Mouse (Mus musculus): ENCODE measurements at regions not wholly inside any gene's neighbourhood (a gene's known extent, or its start where the extent isn't known, plus 50 kb on each side); places are given as distances from the start of the nearest gene placed in this dataset.
A peak's percentile ranks its signal among the peaks of the same experiment; 100 is the strongest.

- Histone ChIP-seq H3K9ac (no peak overlapping the region), H3K4me1 (replicated peaks) (no peaks in the 10 kb centered on the region), H3K36me3 (no peaks in the 10 kb centered on the region), H3K27me3 (no peaks in the 10 kb centered on the region), H3K9me3 (no peaks in the 10 kb centered on the region; the same call in 1 of the 2 replicates), H3K27ac (replicated peaks) (no peak overlapping the region), H3K4me3 (no peak overlapping the region), H3K4me2 (no peak overlapping the region)
- WGBS = 88% methylated on average over 3 of the region's 3 CpGs
- ATAC-seq (ENCODE audit: low read depth) = no peak
These were observed 247.5 kb downstream of the Rplp1 start for GRCm38 (mm10) chr9:61666761-61667332.

- 87% methylated on average over 6 of the region's 6 CpGs for WGBS
- Histone ChIP-seq H3K4me2 (no peak overlapping the region), H3K27ac (replicated peaks) (no peak overlapping the region), H3K4me1 (replicated peaks) (no peaks in the 10 kb centered on the region), H3K36me3 (no peaks in the 10 kb centered on the region), H3K27me3 (no peaks in the 10 kb centered on the region), H3K4me3 (no peak overlapping the region), H3K9me3 (no peaks in the 10 kb centered on the region), H3K9ac (no peak overlapping the region)
- no peak for ATAC-seq (ENCODE audit: low read depth)
These were observed 248.2 kb downstream of the Rplp1 start for GRCm38 (mm10) chr9:61666118-61666517.

- Histone ChIP-seq H3K4me2 (no peak overlapping the region), H3K36me3 (no peaks in the 10 kb centered on the region), H3K4me1 (replicated peaks) (no peaks in the 10 kb centered on the region), H3K27me3 (no peaks in the 10 kb centered on the region), H3K9ac (no peak overlapping the region), H3K27ac (replicated peaks) (no peak overlapping the region), H3K4me3 (no peak overlapping the region), H3K9me3 (no peaks in the 10 kb centered on the region)
- no peak for ATAC-seq (ENCODE audit: low read depth)
- 93% methylated on average over 5 of the region's 5 CpGs for WGBS
These were observed 249.1 kb downstream of the Rplp1 start for GRCm38 (mm10) chr9:61665254-61665653.

GRCm38 (mm10) chr9:61664000-61664622 lies 250.2 kb downstream of the Rplp1 start:
- no peaks in the 10 kb centered on the region for H3K9me3 ChIP-seq
- H3K4me2 ChIP-seq = no peak overlapping the region
- H3K27me3 ChIP-seq = no peaks in the 10 kb centered on the region
- ATAC-seq (ENCODE audit: low read depth) = no peak
- H3K36me3 ChIP-seq = no peaks in the 10 kb centered on the region
- H3K4me3 ChIP-seq = no peak overlapping the region
- no peaks in the 10 kb centered on the region for H3K4me1 ChIP-seq (replicated peaks)
- WGBS = 94% methylated on average over 10 of the region's 10 CpGs
- no peak overlapping the region for H3K27ac ChIP-seq (replicated peaks)
- H3K9ac ChIP-seq = no peak overlapping the region

GRCm38 (mm10) chr9:61662055-61663028 lies 252.0 kb downstream of the Rplp1 start:
- H3K4me3 ChIP-seq = no peak overlapping the region
- H3K27me3 ChIP-seq = no peaks in the 10 kb centered on the region
- no peaks in the 10 kb centered on the region for H3K9me3 ChIP-seq
- H3K4me2 ChIP-seq = no peak overlapping the region
- H3K4me1 ChIP-seq (replicated peaks) = no peaks in the 10 kb centered on the region
- ATAC-seq (ENCODE audit: low read depth) = no peak
- no peak overlapping the region for H3K9ac ChIP-seq
- no peaks in the 10 kb centered on the region for H3K36me3 ChIP-seq
- 78% methylated on average over 12 of the region's 12 CpGs for WGBS
- no peak overlapping the region for H3K27ac ChIP-seq (replicated peaks)

GRCm38 (mm10) chr9:61660191-61660590 lies 254.2 kb downstream of the Rplp1 start:
- Histone ChIP-seq H3K27me3 (no peaks in the 10 kb centered on the region), H3K9ac (no peak overlapping the region), H3K36me3 (no peaks in the 10 kb centered on the region), H3K4me2 (no peak overlapping the region), H3K27ac (replicated peaks) (no peak overlapping the region), H3K4me3 (no peak overlapping the region), H3K4me1 (replicated peaks) (no peaks in the 10 kb centered on the region), H3K9me3 (no peaks in the 10 kb centered on the region)
- 95% methylated on average over 3 of the region's 3 CpGs for WGBS
- ATAC-seq (ENCODE audit: low read depth) = no peak

GRCm38 (mm10) chr9:61657996-61658395 lies 256.3 kb downstream of the Rplp1 start:
- ATAC-seq (ENCODE audit: low read depth) = no peak
- Histone ChIP-seq H3K36me3 (no peaks in the 10 kb centered on the region), H3K9me3 (no peaks in the 10 kb centered on the region), H3K4me2 (no peak overlapping the region), H3K9ac (no peak overlapping the region), H3K27ac (replicated peaks) (no peak overlapping the region), H3K27me3 (no peaks in the 10 kb centered on the region), H3K4me1 (replicated peaks) (no peaks in the 10 kb centered on the region), H3K4me3 (no peak overlapping the region)
- WGBS = 90% methylated on average over 8 of the region's 8 CpGs

GRCm38 (mm10) chr9:61655433-61655981 lies 258.8 kb downstream of the Rplp1 start:
- no peak for ATAC-seq (ENCODE audit: low read depth)
- Histone ChIP-seq H3K27ac (replicated peaks) (no peak overlapping the region), H3K36me3 (no peaks in the 10 kb centered on the region), H3K4me3 (no peak overlapping the region), H3K9ac (no peak overlapping the region), H3K4me2 (no peak overlapping the region), H3K4me1 (replicated peaks) (no peaks in the 10 kb centered on the region), H3K27me3 (peaks cover 10% of the 10 kb centered on the region; the same call in 1 of the 2 replicates), H3K9me3 (no peaks in the 10 kb centered on the region)
- 73% methylated on average over 9 of the region's 9 CpGs for WGBS

- WGBS = 26% methylated on average over 20 of the region's 20 CpGs
- H3K36me3 ChIP-seq = no peaks in the 10 kb centered on the region
- H3K9me3 ChIP-seq = peaks cover 5% of the 10 kb centered on the region; the same call in 1 of the 2 replicates
- 0 out of 2 replicates have a peak, but pooled peaks cover 2% of the 10 kb centered on the region for H3K27me3 ChIP-seq
- H3K4me1 ChIP-seq (replicated peaks) = peaks cover 17% of the 10 kb centered on the region
- peak overlapping the region; percentile 47; the same call in 1 of the 2 replicates for H3K9ac ChIP-seq
- peak overlapping the region; percentile 78 for H3K27ac ChIP-seq (replicated peaks)
- H3K4me3 ChIP-seq = no peak overlapping the region
- H3K4me2 ChIP-seq = 0 out of 2 replicates have a peak overlapping the region, but pooled peaks have one; percentile 11
- peak; percentile 82 for ATAC-seq (ENCODE audit: low read depth)
These were observed 268.5 kb downstream of the Rplp1 start for GRCm38 (mm10) chr9:61645661-61646425.

GRCm38 (mm10) chr9:61640739-61641138 lies 268.6 kb downstream of the Tle3 start:
- H3K9ac ChIP-seq = no peak overlapping the region
- WGBS = 93% methylated on average over 3 of the region's 3 CpGs
- H3K4me1 ChIP-seq (replicated peaks) = peaks cover 5% of the 10 kb centered on the region
- peaks cover 5% of the 10 kb centered on the region; the same call in 1 of the 2 replicates for H3K9me3 ChIP-seq
- H3K27me3 ChIP-seq = peaks cover 5% of the 10 kb centered on the region; the same call in 1 of the 2 replicates
- no peaks in the 10 kb centered on the region for H3K36me3 ChIP-seq
- H3K27ac ChIP-seq (replicated peaks) = no peak overlapping the region
- H3K4me2 ChIP-seq = no peak overlapping the region
- no peak for ATAC-seq (ENCODE audit: low read depth)
- no peak overlapping the region for H3K4me3 ChIP-seq

GRCm38 (mm10) chr9:61638908-61639307 lies 266.7 kb downstream of the Tle3 start:
- Histone ChIP-seq H3K27ac (replicated peaks) (no peak overlapping the region), H3K4me2 (no peak overlapping the region), H3K9ac (no peak overlapping the region), H3K9me3 (peaks cover 5% of the 10 kb centered on the region; the same call in 1 of the 2 replicates), H3K27me3 (peaks cover 5% of the 10 kb centered on the region; the same call in 1 of the 2 replicates), H3K36me3 (no peaks in the 10 kb centered on the region), H3K4me1 (replicated peaks) (0 out of 2 replicates have a peak, but pooled peaks cover 6% of the 10 kb centered on the region), H3K4me3 (no peak overlapping the region)
- WGBS = 93% methylated on average over 11 of the region's 11 CpGs
- ATAC-seq (ENCODE audit: low read depth) = no peak

All from neural tube, embryonic 13.5 days (tissue).